Comparison of ENCODE assay signal across 7 mouse cellular contexts in the genomic region with DNA sequence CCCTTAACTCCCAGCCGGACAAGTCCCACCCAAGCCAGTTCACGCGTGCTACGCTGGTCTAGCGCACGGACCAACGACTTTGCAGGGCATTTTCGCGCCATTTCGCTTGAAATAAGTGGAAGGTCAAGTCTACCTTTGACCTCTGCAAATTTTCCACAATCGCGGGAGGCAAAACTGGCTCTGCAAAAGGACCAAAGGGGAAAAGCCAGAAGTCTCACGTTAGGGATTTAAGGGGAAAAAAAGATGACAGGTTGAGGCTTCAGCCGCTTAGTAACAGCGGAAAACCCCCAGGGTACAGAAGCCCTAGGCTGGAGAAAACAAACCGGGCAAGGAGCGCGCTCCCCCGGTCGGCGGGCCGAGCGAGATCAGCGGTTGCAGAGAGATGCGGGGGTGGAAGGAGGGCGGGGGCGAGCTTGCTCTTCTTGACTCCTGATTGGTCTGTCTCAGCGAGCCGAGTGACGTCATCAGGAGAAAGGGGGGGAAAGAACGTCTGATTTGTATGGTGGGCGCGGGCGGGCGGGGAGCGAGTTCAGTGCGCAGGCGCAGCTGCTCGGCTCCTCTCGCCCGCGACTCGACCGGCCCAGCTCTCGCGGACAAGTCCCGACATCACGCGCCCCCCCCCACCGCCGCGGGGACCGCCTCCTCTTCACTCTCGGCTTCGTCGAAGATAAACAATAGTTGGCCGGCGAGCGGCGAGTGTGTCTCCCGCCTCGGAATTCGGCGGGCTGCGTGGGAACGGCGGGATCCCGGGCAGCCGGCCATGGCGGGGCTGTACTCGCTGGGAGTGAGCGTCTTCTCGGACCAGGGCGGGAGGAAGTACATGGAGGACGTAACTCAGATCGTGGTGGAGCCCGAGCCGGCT. TPM values are rescaled to one million over a fixed set of nuclear protein-coding genes. Genes with fewer than 3 reads are reported as not detected.
A peak's percentile ranks its signal among the peaks of the same experiment; 100 is the strongest.
DNase-seq lines count a peak whose midpoint lies in the region; ATAC-seq lines count a peak whose summit lies in the region.

Gene Ppm1d, plus strand, starts transcription at position 532 of the 862 bp plus-strand sequence.

- under 1% methylated on average over 77 of the region's 78 CpGs for WGBS in intestine, embryonic 15.5 days
- WGBS in midbrain, embryonic 10.5 days, result under 1% methylated on average over 78 of the region's 78 CpGs

- peak; percentile 97 for DNase-seq in adrenal gland, adult 2 months
- DNase-seq in embryo, embryonic 11.5 days (ENCODE audit: low read depth, low spot score), result peak; percentile 100
- DNase-seq in gastrocnemius, postnatal 36 days, result peak; percentile 93 to 97
- peak; percentile 96 to 99 for DNase-seq in left cerebral cortex, postnatal 25 days (ENCODE audit: low spot score in 2 of 2)
- peak; percentile 100 for DNase-seq in midbrain, embryonic 10.5 days (ENCODE audit: low spot score)
- peak; percentile 99 for DNase-seq in right cerebral cortex, postnatal 4 days

- H3K4me1 ChIP-seq in intestine, embryonic 15.5 days (replicated peaks), result peaks cover 4% of the 10 kb centered on the region; the same call in 1 of the 2 replicates
- H3K4me1 ChIP-seq in midbrain, embryonic 10.5 days, result peaks cover 25% of the 10 kb centered on the region

- peak; percentile 96 for ATAC-seq in intestine, embryonic 15.5 days

- intact Hi-C loops in gastrocnemius, postnatal 36 days (cut with DNase I), result no loop called here
- intact Hi-C loops in left cerebral cortex, postnatal 25 days (cut with DNase I), result loop anchor here (1.0 to 2.0 kb wide), 3 partner anchors 42 to 172 kb away; partner anchors contain the start of gene Bcas3

- H3K9ac ChIP-seq in intestine, embryonic 15.5 days, result peak within 1 kb of the TSS; percentile 68

- no peaks in the 10 kb centered on the region for H3K9me3 ChIP-seq in intestine, embryonic 15.5 days
- H3K9me3 ChIP-seq in midbrain, embryonic 10.5 days (replicated peaks), result no peaks in the 10 kb centered on the region

- H3K4me3 ChIP-seq in intestine, embryonic 15.5 days (replicated peaks), result peak within 1 kb of the TSS; percentile 72
- peak within 1 kb of the TSS; percentile 94 for H3K4me3 ChIP-seq in midbrain, embryonic 10.5 days

- peak within 1 kb of the TSS; percentile 86 for H3K4me2 ChIP-seq in intestine, embryonic 15.5 days (replicated peaks)

- peak within 1 kb of the TSS; percentile 92 for H3K27ac ChIP-seq in intestine, embryonic 15.5 days
- peak within 1 kb of the TSS; percentile 97 for H3K27ac ChIP-seq in midbrain, embryonic 10.5 days (replicated peaks)

- H3K36me3 ChIP-seq in intestine, embryonic 15.5 days, result peaks cover 4% of the 10 kb centered on the region; the same call in 1 of the 2 replicates
- peaks cover 25% of the 10 kb centered on the region for H3K36me3 ChIP-seq in midbrain, embryonic 10.5 days

- no peaks in the 10 kb centered on the region for H3K27me3 ChIP-seq in intestine, embryonic 15.5 days (replicated peaks)
- H3K27me3 ChIP-seq in midbrain, embryonic 10.5 days (ENCODE audit: low read depth, poor library complexity, severe bottlenecking), result no peaks in the 10 kb centered on the region

RNA-seq across cellular contexts. Expression of gene Ppm1d, which starts in this region (rescaled TPM):
- 10 to 100 TPM; 12.0 to 14.1 TPM for total RNA-seq in adrenal gland, adult 2 months (2021)
- polyA plus RNA-seq in adrenal gland, adult 2 months (2012; rRNA removed), result 5.5 and 5.9 TPM in 2 replicates
- 1 to 10 TPM; 4.5 to 7.1 TPM for total RNA-seq in gastrocnemius, postnatal 36 days (2021)
- 13.2 and 13.8 TPM in 2 replicates for polyA plus RNA-seq in intestine, embryonic 15.5 days (2015; fragmentation: Nextera tagmentation; extraction: Ambion mirVana)
- 10 to 100 TPM; 17.8 to 18.5 TPM for total RNA-seq in left cerebral cortex, postnatal 25 days (2021)
- 22.7 and 24.5 TPM in 2 replicates for polyA plus RNA-seq in midbrain, embryonic 10.5 days (2016; fragmentation: Nextera tagmentation; extraction: Ambion mirVana)

Comparison
In these comparisons a context has a peak if more than half of its experiments do, and no peak if none do; other contexts are left out.
1. Peak in every context shown above with its lines: DNase-seq, ATAC-seq, H3K4me3 ChIP-seq and H3K27ac ChIP-seq.